8 mouse cellular contexts compared by ENCODE assay signal in the genomic region with DNA sequence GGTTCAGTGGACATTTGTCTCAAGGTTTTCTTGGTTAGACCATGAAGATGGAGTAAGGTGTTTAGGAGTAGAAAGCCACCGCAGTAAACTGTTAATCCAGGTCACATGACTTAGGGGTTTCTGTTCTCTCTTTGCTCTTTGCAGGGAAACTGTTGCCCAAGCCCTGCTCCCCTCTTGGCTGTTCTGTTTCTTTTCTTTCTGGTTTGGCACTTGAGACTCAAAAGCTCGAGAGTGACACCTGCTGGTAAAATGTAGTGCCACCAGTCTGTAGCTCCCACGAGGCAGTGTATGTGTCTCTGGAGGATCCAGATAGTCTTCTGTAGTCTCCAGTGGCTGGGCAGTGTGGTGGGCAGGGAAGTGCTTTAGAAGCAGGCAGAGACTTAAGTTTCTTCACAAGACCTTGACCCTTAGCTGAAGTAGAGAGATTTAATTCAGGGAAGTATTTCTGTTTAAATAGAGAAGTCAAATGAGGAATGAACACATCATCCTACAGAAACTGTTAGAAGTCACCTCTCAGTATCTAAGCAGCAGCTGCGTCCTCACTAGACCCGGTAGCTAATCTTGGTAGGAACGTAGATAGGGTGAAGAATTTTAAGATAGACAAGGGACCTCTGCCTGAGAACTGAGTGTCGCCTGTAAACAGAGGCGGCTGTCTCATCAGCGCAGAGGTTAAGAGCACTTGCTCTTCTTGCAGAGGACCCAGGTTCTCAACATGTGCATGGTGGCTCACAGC. TPM values are rescaled to one million over a fixed set of nuclear protein-coding genes. Genes with fewer than 3 reads are reported as not detected.
DNase-seq lines count a peak whose midpoint lies in the region; ATAC-seq lines count a peak whose summit lies in the region.

No protein-coding gene starts in this region.

- H3K36me3 ChIP-seq in embryonic facial prominence, embryonic 10.5 days (replicated peaks): peaks cover 6% of the 10 kb centered on the region; the same call in 1 of the 2 replicates
- H3K36me3 ChIP-seq in limb, embryonic 10.5 days: no peaks in the 10 kb centered on the region
- H3K36me3 ChIP-seq in midbrain, embryonic 14.5 days (ENCODE audit: control insufficient read depth, insufficient read depth, low read length): no peaks in the 10 kb centered on the region

- no peak overlapping the region for H3K27ac ChIP-seq in embryonic facial prominence, embryonic 10.5 days (replicated peaks)
- no peak overlapping the region for H3K27ac ChIP-seq in limb, embryonic 10.5 days
- H3K27ac ChIP-seq in midbrain, embryonic 14.5 days (replicated peaks; ENCODE audit: low read depth, low read length): no peak overlapping the region

- ATAC-seq in midbrain, embryonic 14.5 days (ENCODE audit: low FRiP score, low TSS enrichment): peak; percentile 64; the same call in 1 of the 2 replicates

- no peaks in the 10 kb centered on the region for H3K4me1 ChIP-seq in embryonic facial prominence, embryonic 10.5 days
- no peaks in the 10 kb centered on the region for H3K4me1 ChIP-seq in limb, embryonic 10.5 days
- H3K4me1 ChIP-seq in midbrain, embryonic 14.5 days (ENCODE audit: control insufficient read depth, insufficient read depth, low read length): no peaks in the 10 kb centered on the region

- DNase-seq in urinary bladder, postnatal 14 days (ENCODE audit: low spot score): peak; percentile 80
- no peak for DNase-seq in urinary bladder, postnatal 10 days (ENCODE audit: low spot score)
- DNase-seq in embryonic facial prominence, embryonic 10.5 days (ENCODE audit: low spot score): peak; percentile 66
- peak; percentile 97 for DNase-seq in heart, adult 11 months
- DNase-seq in kidney, adult 11 months: peak; percentile 61
- DNase-seq in limb, embryonic 10.5 days (ENCODE audit: low spot score): peak; percentile 67
- DNase-seq in midbrain, embryonic 14.5 days: peak; percentile 92
- peak; percentile 55 to 78 for DNase-seq in spleen, postnatal 10 days (ENCODE audit: low spot score in 2 of 2)

- no peaks in the 10 kb centered on the region for H3K27me3 ChIP-seq in embryonic facial prominence, embryonic 10.5 days (replicated peaks; ENCODE audit: low read depth, poor library complexity, severe bottlenecking)
- no peaks in the 10 kb centered on the region for H3K27me3 ChIP-seq in limb, embryonic 10.5 days (ENCODE audit: low read depth, poor library complexity, severe bottlenecking)
- no peaks in the 10 kb centered on the region for H3K27me3 ChIP-seq in midbrain, embryonic 14.5 days (ENCODE audit: control insufficient read depth, insufficient read depth, low read length)

- WGBS in embryonic facial prominence, embryonic 10.5 days: 63% methylated on average over 9 of the region's 9 CpGs
- 62% methylated on average over 9 of the region's 9 CpGs for WGBS in limb, embryonic 10.5 days
- 57% methylated on average over 9 of the region's 9 CpGs for WGBS in midbrain, embryonic 14.5 days

- no peak overlapping the region for H3K9ac ChIP-seq in midbrain, embryonic 14.5 days (replicated peaks; ENCODE audit: low read length)

- no peak overlapping the region for H3K4me3 ChIP-seq in embryonic facial prominence, embryonic 10.5 days
- no peak overlapping the region for H3K4me3 ChIP-seq in limb, embryonic 10.5 days
- H3K4me3 ChIP-seq in midbrain, embryonic 14.5 days (replicated peaks; ENCODE audit: low read depth, low read length): no peak overlapping the region

- H3K9me3 ChIP-seq in embryonic facial prominence, embryonic 10.5 days: no peaks in the 10 kb centered on the region
- H3K9me3 ChIP-seq in limb, embryonic 10.5 days (replicated peaks): no peaks in the 10 kb centered on the region
- H3K9me3 ChIP-seq in midbrain, embryonic 14.5 days (ENCODE audit: control insufficient read depth, low read length): no peaks in the 10 kb centered on the region

- H3K4me2 ChIP-seq in midbrain, embryonic 14.5 days (ENCODE audit: low read length): no peak overlapping the region

RNA-seq across cellular contexts. Expression of gene Slc46a2, which starts 43.8 kb away (rescaled TPM):
- polyA plus RNA-seq in embryonic facial prominence, embryonic 10.5 days (2016; fragmentation: Nextera tagmentation; extraction: Ambion mirVana): 0.05 TPM in 1 of 2 replicates, not detected in the other
- not detected in 2 replicates for polyA plus RNA-seq in limb, embryonic 10.5 days (2016; fragmentation: Nextera tagmentation; extraction: Ambion mirVana)
- polyA plus RNA-seq in midbrain, embryonic 14.5 days (2014; fragmentation: Nextera tagmentation; extraction: Ambion mirVana): not detected in 2 replicates
